Mouse (Mus musculus): ENCODE data around the gene Col18a1.

DNA sequence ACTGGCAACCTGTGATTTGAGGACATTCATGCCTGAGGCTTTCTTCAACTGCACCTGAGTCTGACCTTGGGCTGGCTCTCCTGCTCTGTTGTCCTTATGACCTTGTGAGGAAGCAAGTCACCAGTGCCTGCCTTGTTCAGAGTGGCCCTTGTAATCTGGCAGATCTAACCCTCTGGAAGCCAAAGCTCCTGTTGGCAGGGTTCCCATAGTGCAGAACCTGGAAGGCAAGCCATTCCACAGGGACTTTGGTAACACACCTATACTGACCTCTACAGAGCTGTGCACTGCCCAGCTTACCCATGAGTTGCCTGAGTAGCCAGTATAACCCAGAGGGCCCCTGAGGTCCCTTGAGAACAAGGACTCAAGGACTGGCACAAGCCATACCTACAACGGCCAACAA, 48.0 kb downstream of the Col18a1 start:
- no peak for TF ChIP-seq POLR2A (IDR thresholded peaks at IDR 0.05; ENCODE audit: borderline replicate concordance, extremely low read depth, insufficient read depth, insufficient read length, poor library complexity, severe bottlenecking)
- no peak for TF ChIP-seq CTCF (IDR thresholded peaks at IDR 0.05; ENCODE audit: borderline replicate concordance, extremely low read depth, insufficient read depth, insufficient read length)
